Mouse (Mus musculus) right cerebral cortex, postnatal 10 days (tissue): Measurements from ENCODE around the gene Myh15.
"Not testable (repeated sequence)": the region's sequence is repeated elsewhere in the genome, so short reads cannot be mapped to it uniquely, and the experiment has no call there.

Experiments
- DNase-seq, 2 experiments: peaks; one replicate each; pipeline ENCODE4 v3.0.0; 2021; ENCODE audit warnings: low spot score in 2 of 2

Myh15 gene

DNA sequence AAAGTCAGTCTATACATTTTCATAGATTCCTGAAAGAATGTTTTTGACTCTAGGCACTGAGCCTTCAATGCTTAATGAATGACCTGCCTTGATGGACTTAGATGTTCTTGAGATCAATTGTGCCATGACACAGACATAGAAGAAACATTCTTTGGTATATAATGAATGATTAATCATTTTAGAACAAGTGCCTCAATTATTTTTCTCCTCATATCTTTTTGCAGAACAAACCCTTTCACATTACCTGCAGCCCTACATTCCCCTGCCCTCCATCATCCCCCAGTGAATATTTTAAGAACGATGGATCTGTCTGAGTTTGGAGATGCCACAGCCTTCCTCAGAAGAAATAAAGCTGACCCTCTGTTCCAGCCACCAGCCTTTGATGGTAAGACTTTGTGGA lies at the start of gene Myh15:
Gene Myh15, plus strand, starts transcription at position 301 of the 400 bp plus-strand sequence.
- DNase-seq: no peak

DNA sequence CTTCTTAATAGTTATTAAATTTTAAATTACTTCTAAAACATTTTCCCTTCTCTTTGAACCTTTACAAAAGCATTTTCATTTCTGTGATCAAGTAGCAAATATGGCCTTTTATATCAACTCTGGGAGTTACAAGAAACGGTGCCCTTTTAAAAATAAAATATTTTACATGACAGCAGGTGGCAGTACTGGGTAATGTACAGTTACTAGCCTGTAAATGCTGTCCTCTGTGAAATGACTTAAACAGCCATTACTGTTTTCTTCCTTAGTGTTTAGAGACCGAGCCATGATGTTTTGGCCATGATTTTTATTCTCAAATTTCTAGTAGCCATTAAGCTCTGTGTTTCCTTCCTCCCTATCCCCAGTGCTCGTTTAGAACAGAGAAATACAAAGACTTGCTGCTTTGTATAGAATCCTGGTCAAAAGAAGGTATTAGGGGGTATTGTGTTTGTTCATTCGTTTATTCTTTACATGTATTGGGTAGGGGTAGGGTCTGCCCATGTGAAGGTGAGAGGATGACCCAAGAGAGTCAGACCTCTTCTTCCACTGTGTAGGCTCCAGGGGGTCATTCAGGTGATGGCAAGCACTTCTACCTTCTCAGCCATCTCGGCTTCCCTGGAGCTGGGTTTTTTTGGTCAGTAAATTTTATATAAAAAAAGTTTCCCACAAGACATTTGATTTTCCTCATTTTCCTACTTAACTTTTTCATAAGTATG lies 40.5 kb upstream of the Myh15 start:
- no peak for DNase-seq

DNA sequence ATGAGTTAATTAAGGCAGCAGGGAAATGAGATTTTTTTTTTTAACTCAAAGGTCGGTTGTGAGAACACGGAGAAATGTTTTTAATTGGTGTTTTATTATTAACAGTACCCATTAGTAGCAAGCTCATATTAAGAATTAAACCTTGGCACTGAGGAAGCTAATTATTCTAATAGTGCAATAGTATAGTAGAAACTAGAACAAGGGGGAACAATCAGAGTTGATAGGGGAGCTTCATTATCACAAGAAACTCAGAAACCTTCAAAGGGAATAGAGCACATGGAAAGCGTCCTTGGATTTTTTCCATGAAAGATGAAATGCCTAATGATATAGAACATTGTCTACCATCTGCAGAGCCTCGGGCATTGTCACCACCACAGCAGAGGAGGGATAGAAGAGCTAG lies 21.4 kb upstream of the Myh15 start:
- DNase-seq: no peak

DNA sequence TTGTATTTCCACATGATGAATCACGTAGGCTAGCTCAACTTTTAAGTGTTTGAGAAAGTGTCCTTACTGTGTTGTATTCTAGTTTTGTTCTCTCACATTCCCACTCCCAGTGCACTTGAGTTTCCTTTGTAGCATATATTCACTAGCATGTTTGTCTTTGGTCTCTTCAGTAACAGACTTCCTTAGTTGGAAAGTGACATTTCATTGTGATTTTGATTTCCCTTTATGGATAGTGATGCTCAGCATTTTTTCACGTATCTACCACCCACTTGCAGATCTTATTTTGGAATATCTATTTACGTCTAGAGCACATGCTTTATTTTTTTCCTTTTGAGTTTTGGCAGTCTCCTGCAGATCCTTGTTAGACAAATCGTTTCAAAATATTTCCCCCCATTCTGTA lies 19.5 kb upstream of the Myh15 start:
- DNase-seq: no peak

DNA sequence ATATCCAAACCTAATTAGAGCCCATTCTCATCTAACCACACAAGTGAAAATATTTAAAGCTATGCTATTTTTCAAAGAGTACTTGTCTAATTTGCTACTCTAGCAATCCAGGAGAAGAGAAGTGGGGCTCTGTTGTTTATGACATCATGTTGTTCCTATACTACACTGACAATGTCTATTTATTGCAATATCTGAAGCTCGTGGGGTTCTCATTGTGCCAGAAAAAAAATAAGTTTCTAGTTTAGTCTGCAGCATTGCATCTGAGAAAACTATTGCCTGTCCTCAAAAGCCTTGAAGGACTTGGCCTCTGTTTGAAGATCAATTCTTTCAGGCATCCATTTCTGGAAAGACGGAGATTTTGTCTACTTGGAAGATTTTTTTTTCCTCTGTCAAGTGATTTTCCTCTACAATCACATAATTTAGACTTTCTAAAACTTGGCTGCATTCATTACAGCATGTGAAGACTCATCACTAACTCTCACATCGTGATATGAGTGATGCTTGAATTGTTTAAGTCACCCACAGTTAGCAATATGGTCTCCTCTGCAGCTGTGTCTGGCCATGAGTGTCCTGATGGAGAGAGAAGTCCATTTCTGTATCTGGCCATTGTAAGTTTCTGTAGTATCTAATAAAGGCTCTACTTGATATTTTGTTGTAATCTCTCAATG lies 16.6 kb upstream of the Myh15 start:
- DNase-seq: no peak

DNA sequence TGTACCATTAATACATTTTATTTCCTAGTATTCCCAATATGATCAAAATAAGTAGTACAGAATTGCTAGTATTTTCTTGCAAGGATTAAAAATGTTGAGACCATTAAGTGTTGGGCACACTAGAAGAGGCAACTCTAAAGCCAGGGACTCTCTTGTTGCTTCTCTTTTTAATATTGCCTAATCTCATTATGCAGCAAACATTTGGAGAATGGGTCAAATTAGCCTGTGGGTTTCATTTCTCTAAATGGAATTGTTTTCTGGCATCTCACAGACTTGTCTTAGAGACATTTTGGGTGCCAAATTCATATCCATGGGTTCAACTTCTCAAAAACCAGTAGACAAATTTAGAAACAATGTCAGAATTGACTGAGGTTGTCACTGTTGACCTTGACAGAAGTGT lies 8.1 kb upstream of the Myh15 start:
- no peak for DNase-seq

DNA sequence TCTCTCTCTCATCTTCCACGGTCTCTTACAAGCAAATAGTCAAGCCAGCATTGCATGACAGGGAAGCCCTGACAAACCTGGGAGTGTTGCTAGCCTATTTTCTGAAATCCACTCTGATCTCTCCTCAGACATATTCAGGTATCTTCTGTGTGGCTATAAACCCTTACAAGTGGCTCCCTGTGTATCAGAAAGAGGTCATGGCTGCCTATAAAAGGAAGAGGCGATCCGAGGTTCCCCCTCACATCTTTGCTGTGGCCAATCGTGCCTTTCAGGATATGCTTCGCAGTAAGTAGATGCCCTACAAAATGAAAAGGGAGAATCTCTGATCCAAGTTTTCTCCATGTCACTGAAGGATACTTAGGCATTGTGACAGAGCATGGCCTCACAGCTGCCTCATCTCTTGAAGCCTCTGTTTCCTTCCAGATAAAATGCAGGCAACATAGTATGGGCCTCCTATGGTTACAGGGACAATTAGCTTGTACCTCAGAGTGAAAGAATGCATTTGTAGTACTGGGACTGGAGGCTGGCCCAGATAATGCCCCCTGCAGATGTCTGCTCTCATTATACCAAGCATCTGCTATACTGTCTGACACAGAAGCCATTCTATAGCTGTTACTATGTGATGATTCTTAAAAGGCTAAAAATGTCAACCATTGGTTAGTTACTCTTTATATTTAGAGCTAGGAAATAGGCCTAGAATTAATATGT lies 12.1 kb downstream of the Myh15 start:
- no peak for DNase-seq

DNA sequence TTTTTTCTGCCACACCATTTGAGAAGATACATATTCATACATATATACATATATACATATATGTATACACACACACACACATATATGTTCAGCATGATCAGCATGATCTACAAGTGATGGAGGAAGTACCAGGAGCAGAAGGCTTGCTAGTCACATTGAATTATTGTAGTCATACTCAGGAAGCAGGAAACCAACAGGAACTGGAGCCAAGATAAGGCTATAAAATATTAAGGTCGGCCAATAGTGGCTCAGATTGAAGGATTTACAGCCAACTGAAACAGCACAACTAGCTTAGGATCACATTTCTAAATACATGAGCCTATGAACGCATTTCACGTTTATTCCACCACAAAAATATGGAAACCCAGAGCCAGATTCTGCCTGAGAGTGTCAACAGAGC lies 14.0 kb downstream of the Myh15 start:
- no peak for DNase-seq

DNA sequence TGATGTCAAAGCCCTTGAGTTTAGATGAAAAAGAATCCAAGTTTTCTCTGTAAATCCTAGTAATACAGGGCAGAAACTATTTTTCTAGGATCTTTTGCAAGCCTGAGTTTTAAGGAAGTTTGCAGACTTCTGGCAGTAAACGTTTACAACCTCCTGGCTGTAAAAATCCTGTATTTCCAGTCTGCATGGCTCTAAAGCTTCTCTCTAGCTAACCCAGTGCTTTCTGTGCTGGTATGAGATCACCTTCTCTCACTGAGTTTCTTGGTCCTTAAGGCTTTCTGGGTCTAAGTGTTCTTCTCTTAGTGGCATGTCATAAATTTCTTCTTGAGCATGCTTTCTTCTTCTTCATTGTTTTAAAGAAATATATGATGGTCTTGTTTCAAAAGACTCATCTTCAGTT lies 70.7 kb downstream of the Myh15 start:
- no peak for DNase-seq

DNA sequence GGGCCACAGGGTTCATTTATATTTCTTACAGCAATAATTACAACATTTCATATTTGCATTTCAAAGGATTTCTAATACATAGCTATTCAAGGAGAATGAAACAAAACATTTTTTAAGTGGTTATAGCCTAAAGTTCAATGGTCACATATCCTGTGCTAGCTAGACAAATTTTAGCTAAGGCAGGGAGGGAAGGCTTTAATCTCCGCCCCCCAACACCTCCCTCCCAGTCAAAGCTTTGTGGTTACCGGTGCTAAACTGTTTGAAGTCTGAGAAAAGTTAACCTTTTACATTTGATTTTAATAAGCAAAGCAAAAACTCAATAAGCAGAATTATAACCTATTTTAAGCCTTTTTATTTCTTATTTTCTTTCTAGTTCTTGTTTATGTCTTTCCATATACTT lies 98.9 kb downstream of the Myh15 start:
- DNase-seq: no peak

DNA sequence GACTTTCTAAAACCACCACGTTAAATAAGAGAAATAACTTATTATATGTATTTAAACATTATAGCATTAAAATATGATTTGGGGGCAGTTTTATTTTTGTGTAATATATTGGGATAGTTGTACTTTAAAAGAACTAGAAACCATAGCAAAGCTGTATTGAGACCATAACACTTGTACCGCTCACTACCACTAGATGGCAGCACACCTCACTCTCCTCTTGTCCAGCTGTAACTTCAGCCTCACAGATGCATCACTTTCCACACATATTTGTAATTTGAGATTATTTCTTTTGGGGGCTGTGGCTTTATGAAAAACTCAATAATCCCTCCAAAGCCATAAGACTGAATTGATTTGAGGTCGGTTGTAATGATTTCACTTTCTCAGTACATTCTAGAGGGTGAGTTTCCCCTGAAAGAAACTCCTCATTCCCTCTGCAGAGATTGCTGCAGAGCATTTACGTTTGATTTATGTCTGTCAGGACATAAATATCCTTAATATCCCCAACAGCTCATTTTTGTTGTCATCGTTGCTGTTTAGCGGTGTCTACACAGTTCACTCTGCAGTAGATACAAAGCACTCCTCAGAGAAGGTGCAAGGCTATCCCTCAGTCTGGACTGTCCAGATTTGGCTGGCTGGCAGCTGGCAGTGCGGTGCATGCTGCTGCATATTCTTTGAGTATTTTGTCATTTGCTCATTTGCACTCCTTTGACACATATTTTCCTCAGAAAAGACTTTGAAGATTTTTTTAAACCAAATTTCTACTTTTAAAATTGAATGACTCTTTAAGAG lies 107.3 kb downstream of the Myh15 start:
- peak; percentile 75 to 85 for DNase-seq

DNA sequence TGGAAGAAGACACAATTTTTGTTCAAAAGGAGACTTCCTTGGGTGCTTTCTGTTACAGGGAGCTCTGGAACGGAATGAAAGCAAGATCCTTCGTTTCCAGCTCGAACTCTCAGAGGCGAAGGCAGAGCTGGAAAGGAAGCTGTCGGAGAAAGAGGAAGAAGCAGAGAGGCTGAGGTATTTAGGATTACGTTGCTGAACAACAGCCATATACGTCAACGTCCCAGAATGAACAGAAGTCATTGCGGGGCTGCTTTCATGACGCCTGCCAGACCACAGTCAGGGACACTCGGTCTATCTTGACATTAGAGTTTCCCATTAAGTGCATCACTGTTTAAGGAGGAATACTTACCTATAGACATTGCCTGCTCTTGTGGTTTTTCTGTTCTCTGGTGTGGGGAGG lies 108.4 kb downstream of the Myh15 start:
- no peak for DNase-seq

DNA sequence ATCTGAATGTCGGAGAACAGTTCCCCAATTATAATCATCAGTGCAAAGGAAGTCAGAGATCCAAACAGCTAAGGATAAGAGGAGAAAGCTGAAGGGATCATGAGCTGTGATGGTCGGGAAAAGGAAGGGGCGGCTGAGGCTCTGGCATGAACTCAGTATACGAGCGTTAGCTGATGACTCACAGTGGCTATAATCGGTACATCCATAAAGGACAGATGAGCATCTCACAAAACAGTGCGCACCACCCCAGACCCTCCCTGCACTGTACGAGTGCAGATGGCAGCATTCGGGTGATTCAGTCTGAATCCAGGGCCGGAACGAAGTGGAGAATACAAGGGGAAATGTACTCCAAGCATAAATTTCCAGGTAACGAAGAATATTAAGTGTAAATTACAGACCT lies 110.0 kb downstream of the Myh15 start:
- DNase-seq: no peak

DNA sequence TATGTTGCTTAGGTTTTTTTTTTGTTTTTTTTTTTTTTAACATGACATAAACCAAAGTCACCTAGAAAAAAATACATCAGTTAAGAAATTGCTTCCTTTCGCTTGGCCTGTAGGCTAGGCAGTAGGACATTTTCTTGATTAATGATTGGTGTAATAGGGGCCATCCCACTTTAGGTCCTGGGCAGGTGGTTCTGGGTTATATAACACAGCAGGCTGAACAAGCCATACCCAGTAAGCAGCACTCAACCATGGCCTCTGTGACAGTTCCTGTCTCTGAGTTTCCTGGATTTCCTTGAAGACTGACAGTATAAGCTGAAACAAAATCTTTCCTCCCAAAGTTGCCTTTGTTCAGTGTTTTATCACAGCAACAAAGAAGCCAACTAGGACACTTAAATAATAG lies 117.8 kb downstream of the Myh15 start:
- no peak for DNase-seq

DNA sequence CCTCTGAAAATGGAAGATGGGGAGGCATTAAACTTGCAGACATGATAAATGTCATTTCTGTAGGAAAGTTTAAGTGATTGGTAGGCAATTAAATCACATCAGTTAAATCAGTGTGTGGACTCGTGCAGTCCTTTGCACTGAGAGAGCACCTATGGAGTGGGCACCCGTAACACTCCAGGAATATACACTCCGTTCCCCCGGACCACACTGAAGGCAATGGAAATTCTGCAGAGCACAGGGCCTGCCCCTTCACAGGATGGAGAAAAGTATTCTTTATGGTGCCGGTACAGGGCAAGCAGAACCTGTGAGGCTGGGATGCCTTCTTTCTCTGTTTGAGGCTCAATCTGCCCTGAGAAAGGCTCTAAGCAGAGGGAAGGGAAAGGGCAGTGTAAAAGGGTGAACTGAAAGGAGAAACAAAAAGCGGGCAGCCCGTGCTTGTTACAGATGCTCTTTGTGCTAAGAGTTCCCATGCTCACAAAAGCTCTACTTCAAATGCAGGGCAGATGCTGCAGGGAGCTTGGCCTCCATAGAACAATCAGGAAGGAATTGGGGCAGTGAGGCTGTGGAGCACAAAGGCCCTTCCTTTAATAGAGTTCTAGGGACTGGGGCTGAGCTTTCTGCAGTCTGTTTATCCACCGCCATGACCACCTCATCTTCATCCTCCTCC lies 118.6 kb downstream of the Myh15 start:
- peak; percentile 56 to 71 for DNase-seq

DNA sequence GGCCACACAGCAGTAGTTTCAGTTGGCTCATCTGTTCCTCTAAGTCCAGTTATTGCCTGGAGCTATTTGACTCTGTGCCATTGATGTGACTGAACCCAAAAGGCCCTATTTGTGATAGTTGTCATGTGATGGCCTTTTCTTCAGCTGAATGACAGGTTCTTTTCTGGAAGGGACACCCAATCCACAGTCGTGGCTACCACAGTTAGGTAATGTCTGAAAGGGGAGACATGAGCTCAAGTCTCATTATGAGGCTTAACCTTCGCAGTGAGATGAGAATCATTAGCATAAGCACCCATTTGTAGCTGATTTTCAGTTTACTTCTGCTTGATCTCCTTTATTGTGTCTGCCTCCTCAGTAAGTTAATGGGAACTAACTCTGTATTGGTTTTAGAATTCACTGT lies 136.2 kb downstream of the Myh15 start:
- no peak for DNase-seq

DNA sequence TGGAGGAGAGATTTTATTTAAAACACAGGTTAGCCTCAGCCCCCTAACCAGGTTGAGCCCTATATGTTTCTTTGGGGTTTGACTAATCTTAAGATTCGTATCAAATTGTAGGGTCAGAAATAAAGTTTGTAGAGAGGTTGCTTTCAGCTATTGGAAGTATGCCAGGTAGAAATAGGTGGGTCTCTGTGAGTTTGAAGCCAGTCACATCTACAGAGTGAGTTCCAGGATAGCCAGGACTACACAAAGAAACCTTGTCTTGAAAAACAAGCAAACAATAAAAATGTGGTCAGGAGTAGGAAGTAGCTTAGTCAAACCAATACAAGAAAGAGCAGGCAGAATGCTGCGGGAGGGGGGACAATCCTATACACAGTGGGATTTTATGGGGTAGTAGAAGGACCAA lies 136.7 kb downstream of the Myh15 start:
- no peak for DNase-seq

DNA sequence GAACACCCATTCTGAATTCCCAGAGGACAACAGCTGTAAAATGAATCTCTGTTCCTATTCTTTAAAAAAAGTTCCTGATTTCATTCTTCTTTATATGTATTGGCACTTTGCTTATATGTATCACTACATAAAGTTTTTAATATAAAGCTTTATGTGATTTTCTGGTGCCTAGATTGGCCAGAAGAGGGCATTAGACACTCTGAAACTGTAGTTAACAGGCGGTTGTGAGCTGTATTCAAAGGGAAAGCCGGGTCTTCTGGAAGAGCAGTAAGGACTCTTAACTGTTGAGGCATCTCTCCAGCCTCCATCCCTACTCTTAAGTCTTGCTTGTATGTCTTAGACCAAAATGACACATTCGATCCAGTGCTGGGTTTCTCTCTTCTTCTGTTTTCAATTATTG lies 139.0 kb downstream of the Myh15 start:
- DNase-seq: no peak

DNA sequence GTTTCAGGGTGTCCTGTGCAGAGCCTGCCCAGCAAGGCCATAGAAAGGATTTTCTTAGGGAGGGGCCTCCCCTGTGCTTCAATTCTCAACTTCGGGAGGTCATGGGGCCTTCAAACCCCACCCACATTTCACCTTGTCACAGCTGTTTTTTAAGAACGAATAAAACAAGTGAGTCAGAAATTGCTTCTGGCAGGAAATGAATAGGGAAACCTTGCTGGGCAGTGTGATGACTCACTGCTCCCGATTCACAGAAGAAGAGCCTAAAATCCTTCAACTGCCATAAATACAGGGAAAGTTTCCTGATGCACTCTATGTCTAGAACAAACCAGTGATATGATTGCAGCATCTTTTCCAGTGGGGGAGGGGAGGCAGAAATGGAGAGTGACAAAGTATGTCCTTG lies 140.7 kb downstream of the Myh15 start:
- no peak for DNase-seq

DNA sequence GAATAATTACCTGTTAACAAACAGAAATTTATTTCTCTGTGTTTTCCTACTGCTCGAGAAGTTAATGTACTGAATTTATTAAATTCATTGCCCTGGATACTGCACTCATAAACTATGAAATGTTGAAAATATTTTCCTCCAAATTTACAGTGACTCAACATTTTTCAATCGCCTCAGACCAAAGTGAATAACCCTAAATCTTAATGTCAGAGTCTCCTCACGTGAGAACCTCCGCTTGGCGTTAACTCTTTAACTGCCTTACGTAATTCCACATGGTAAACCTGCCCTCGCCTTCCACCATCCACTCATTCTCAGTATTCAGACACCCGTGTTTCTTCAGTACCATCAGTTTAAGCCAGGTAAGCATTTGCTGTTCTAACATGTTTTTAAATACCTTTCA lies 166.4 kb downstream of the Myh15 start:
- DNase-seq: no peak

DNA sequence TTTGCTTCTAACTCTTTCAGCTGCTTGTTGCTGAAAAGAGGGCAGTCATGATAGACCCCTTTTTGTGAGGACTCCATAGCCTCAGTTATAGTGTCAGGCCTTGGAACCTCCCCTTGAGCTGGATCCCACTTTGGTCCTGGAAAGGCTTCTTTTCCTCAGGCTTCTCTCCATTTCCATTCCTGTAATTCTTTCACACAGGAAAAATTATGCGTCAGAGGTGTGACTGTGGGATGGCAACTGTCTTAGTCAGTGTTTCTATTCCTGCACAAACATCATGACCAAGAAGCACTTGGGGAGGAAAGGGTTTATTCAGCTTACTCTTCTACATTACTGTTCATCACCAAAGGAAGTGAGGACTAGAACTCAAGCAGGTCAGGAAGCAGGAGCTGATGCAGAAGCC lies 186.2 kb downstream of the Myh15 start:
- DNase-seq: not testable (repeated sequence)
